Mouse (Mus musculus): ENCODE data around the gene Klhl1. TPM values are rescaled to one million over a fixed set of nuclear protein-coding genes. Genes with fewer than 3 reads are reported as not detected.
"Not testable (repeated sequence)": the region's sequence is repeated elsewhere in the genome, so short reads cannot be mapped to it uniquely, and the experiment has no call there.

The Klhl1 gene
- polyA plus RNA-seq, 1 experiment from 2014 or later, result not detected

GRCm38 (mm10) chr14:96331069-96331468, 187.8 kb downstream of the Klhl1 start:
- Histone ChIP-seq H3K9ac (no peak overlapping the region), H3K9me3 (replicated peaks) (no peaks in the 10 kb centered on the region), H3K27ac (ENCODE audit: poor library complexity, severe bottlenecking) (no peak overlapping the region), H3K27me3 (replicated peaks) (no peaks in the 10 kb centered on the region), H3K4me1 (replicated peaks) (no peaks in the 10 kb centered on the region), H3K4me3 (no peak overlapping the region), H3K36me3 (no peaks in the 10 kb centered on the region), H3K4me2 (no peak overlapping the region)
- WGBS, result 54% methylated on average over 4 of the region's 4 CpGs
- ATAC-seq (ENCODE audit: insufficient number of reproducible peaks, low FRiP score), result no peak

GRCm38 (mm10) chr14:96217805-96218441, 301.0 kb downstream of the Klhl1 start:
- no peaks in the 10 kb centered on the region for H3K27me3 ChIP-seq (replicated peaks)
- ATAC-seq (ENCODE audit: insufficient number of reproducible peaks, low FRiP score), result no peak
- H3K9ac ChIP-seq, result no peak overlapping the region
- no peak overlapping the region for H3K4me3 ChIP-seq
- no peak overlapping the region for H3K4me2 ChIP-seq
- no peaks in the 10 kb centered on the region for H3K9me3 ChIP-seq (replicated peaks)
- 68% methylated on average over 6 of the region's 6 CpGs for WGBS
- no peak overlapping the region for H3K27ac ChIP-seq (ENCODE audit: poor library complexity, severe bottlenecking)
- no peaks in the 10 kb centered on the region for H3K4me1 ChIP-seq (replicated peaks)
- no peaks in the 10 kb centered on the region for H3K36me3 ChIP-seq

- not testable (repeated sequence) for H3K4me1 ChIP-seq (replicated peaks); H3K36me3 ChIP-seq; H3K27ac ChIP-seq (ENCODE audit: poor library complexity, severe bottlenecking); H3K4me3 ChIP-seq; ATAC-seq (ENCODE audit: insufficient number of reproducible peaks, low FRiP score); H3K4me2 ChIP-seq; H3K27me3 ChIP-seq (replicated peaks); H3K9me3 ChIP-seq (replicated peaks); H3K9ac ChIP-seq
- 93% methylated on average over 16 of the region's 16 CpGs for WGBS
Measured at GRCm38 (mm10) chr14:96194795-96195194, 324.1 kb downstream of the Klhl1 start.

- H3K4me1 ChIP-seq (replicated peaks), result no peaks in the 10 kb centered on the region
- no peak overlapping the region for H3K27ac ChIP-seq (ENCODE audit: poor library complexity, severe bottlenecking)
- no peaks in the 10 kb centered on the region for H3K27me3 ChIP-seq (replicated peaks)
- H3K9ac ChIP-seq, result no peak overlapping the region
- WGBS, result 68% methylated on average over 2 of the region's 2 CpGs
- H3K9me3 ChIP-seq (replicated peaks), result no peaks in the 10 kb centered on the region
- H3K4me2 ChIP-seq, result no peak overlapping the region
- no peak for ATAC-seq (ENCODE audit: insufficient number of reproducible peaks, low FRiP score)
- no peaks in the 10 kb centered on the region for H3K36me3 ChIP-seq
- no peak overlapping the region for H3K4me3 ChIP-seq
Measured at GRCm38 (mm10) chr14:96174546-96174945, 344.4 kb downstream of the Klhl1 start.

- Histone ChIP-seq H3K36me3 (no peaks in the 10 kb centered on the region), H3K4me2 (no peak overlapping the region), H3K27me3 (replicated peaks) (no peaks in the 10 kb centered on the region), H3K4me1 (replicated peaks) (no peaks in the 10 kb centered on the region), H3K4me3 (no peak overlapping the region), H3K9ac (no peak overlapping the region), H3K9me3 (replicated peaks) (no peaks in the 10 kb centered on the region), H3K27ac (ENCODE audit: poor library complexity, severe bottlenecking) (no peak overlapping the region)
- WGBS, result 68% methylated on average over 9 of the region's 9 CpGs
- ATAC-seq (ENCODE audit: insufficient number of reproducible peaks, low FRiP score), result no peak
Measured at GRCm38 (mm10) chr14:96143137-96143536, 375.8 kb downstream of the Klhl1 start.

GRCm38 (mm10) chr14:96140246-96140645, 378.7 kb downstream of the Klhl1 start:
- Histone ChIP-seq H3K4me3 (no peak overlapping the region), H3K9me3 (replicated peaks) (no peaks in the 10 kb centered on the region)
- WGBS, result 85% methylated on average over 2 of the region's 2 CpGs

GRCm38 (mm10) chr14:96107396-96107795, 411.5 kb downstream of the Klhl1 start:
- Histone ChIP-seq H3K4me3 (no peak overlapping the region), H3K27me3 (replicated peaks) (no peaks in the 10 kb centered on the region), H3K4me1 (replicated peaks) (no peaks in the 10 kb centered on the region), H3K27ac (ENCODE audit: poor library complexity, severe bottlenecking) (no peak overlapping the region), H3K36me3 (no peaks in the 10 kb centered on the region), H3K9me3 (replicated peaks) (no peaks in the 10 kb centered on the region), H3K4me2 (no peak overlapping the region), H3K9ac (no peak overlapping the region)
- ATAC-seq (ENCODE audit: insufficient number of reproducible peaks, low FRiP score), result no peak
- WGBS, result 71% methylated on average over 7 of the region's 7 CpGs

More at GRCm38 (mm10) chr14:96140246-96140645, 378.7 kb downstream of the Klhl1 start:
- Histone ChIP-seq H3K36me3 (no peaks in the 10 kb centered on the region), H3K27ac (ENCODE audit: poor library complexity, severe bottlenecking) (no peak overlapping the region), H3K4me1 (replicated peaks) (no peaks in the 10 kb centered on the region), H3K27me3 (replicated peaks) (no peaks in the 10 kb centered on the region), H3K4me2 (no peak overlapping the region), H3K9ac (no peak overlapping the region)
- ATAC-seq (ENCODE audit: insufficient number of reproducible peaks, low FRiP score), result no peak

GRCm38 (mm10) chr14:96081681-96082207, 437.2 kb downstream of the Klhl1 start:
- Histone ChIP-seq H3K4me3 (no peak overlapping the region), H3K27me3 (replicated peaks) (no peaks in the 10 kb centered on the region), H3K27ac (ENCODE audit: poor library complexity, severe bottlenecking) (no peak overlapping the region), H3K4me2 (no peak overlapping the region), H3K9ac (no peak overlapping the region), H3K9me3 (replicated peaks) (no peaks in the 10 kb centered on the region), H3K36me3 (no peaks in the 10 kb centered on the region), H3K4me1 (replicated peaks) (no peaks in the 10 kb centered on the region)
- WGBS, result 65% methylated on average over 6 of the region's 6 CpGs
- ATAC-seq (ENCODE audit: insufficient number of reproducible peaks, low FRiP score), result no peak

GRCm38 (mm10) chr14:96065884-96066283, 453.0 kb downstream of the Klhl1 start:
- no peaks in the 10 kb centered on the region for H3K9me3 ChIP-seq (replicated peaks)
- H3K4me2 ChIP-seq, result no peak overlapping the region
- H3K27ac ChIP-seq (ENCODE audit: poor library complexity, severe bottlenecking), result no peak overlapping the region
- H3K9ac ChIP-seq, result no peak overlapping the region
- no peaks in the 10 kb centered on the region for H3K36me3 ChIP-seq
- H3K4me3 ChIP-seq, result no peak overlapping the region
- no peak for ATAC-seq (ENCODE audit: insufficient number of reproducible peaks, low FRiP score)
- WGBS, result 63% methylated on average over 3 of the region's 3 CpGs
- H3K27me3 ChIP-seq (replicated peaks), result no peaks in the 10 kb centered on the region
- no peaks in the 10 kb centered on the region for H3K4me1 ChIP-seq (replicated peaks)

Measured in heart, embryonic 12.5 days (tissue).